7 mouse cellular contexts compared by ENCODE assay signal in the genomic region with DNA sequence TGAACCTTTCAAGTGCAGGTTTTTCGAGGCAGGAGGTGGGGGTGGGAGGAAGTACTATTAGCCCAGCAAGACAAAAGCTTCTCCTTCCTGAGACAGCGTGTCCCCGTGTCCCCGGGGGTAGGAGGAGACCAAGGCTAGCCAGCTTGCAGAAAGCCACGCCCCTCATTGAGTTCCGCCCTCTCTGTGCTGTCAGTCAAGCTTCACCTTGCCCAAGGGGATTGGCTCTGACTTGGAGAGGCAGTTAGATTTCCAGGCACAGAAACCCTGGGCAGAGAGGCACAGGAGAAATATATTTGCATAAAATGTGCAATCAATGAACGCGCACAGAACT. TPM values are rescaled to one million over a fixed set of nuclear protein-coding genes. Genes with fewer than 3 reads are reported as not detected.
DNase-seq lines count a peak whose midpoint lies in the region; ATAC-seq and TF ChIP-seq lines count a peak whose summit lies in the region.

No protein-coding gene starts in this region.

- H3K9ac ChIP-seq in hindbrain, embryonic 16.5 days (ENCODE audit: low read depth, low read length), result peak overlapping the region; percentile 33; the same call in 1 of the 2 replicates
- H3K9ac ChIP-seq in midbrain, embryonic 11.5 days (ENCODE audit: low read length), result peak overlapping the region; percentile 27; the same call in 1 of the 2 replicates

- H3K27ac ChIP-seq in gastrocnemius, adult 2 months, result peak overlapping the region; percentile 81
- no peak overlapping the region for H3K27ac ChIP-seq in hindbrain, embryonic 16.5 days (ENCODE audit: low read depth, low read length)
- peak overlapping the region; percentile 85 for H3K27ac ChIP-seq in limb, embryonic 10.5 days
- no peak overlapping the region for H3K27ac ChIP-seq in midbrain, embryonic 11.5 days (ENCODE audit: low read depth, low read length)

- peaks cover 5% of the 10 kb centered on the region for H3K4me1 ChIP-seq in hindbrain, embryonic 16.5 days (ENCODE audit: control insufficient read depth, insufficient read depth, low read depth, low read length)
- peaks cover 52% of the 10 kb centered on the region for H3K4me1 ChIP-seq in limb, embryonic 10.5 days
- H3K4me1 ChIP-seq in midbrain, embryonic 11.5 days (ENCODE audit: control insufficient read depth, insufficient read depth, low read length), result no peaks in the 10 kb centered on the region

- DNase-seq in ZHBTc4 (ENCODE audit: low read depth, low spot score), result peak; percentile 97
- DNase-seq in cerebellum, adult 8-10 months, result peak; percentile 20
- peak; percentile 78 for DNase-seq in gastrocnemius, adult 2 months
- peak; percentile 87 for DNase-seq in limb, embryonic 10.5 days (ENCODE audit: low spot score)
- DNase-seq in midbrain, embryonic 11.5 days (ENCODE audit: low spot score, missing footprints), result peak; percentile 96
- DNase-seq in spleen, adult 12 weeks (ENCODE audit: low spot score), result peak; percentile 22

- H3K27me3 ChIP-seq in hindbrain, embryonic 16.5 days (replicated peaks; ENCODE audit: control insufficient read depth, insufficient read depth, low read length), result no peaks in the 10 kb centered on the region; the same call in 1 of the 2 replicates
- 0 out of 2 replicates have a peak, but pooled peaks cover 6% of the 10 kb centered on the region for H3K27me3 ChIP-seq in limb, embryonic 10.5 days (ENCODE audit: low read depth, poor library complexity, severe bottlenecking)
- H3K27me3 ChIP-seq in midbrain, embryonic 11.5 days (ENCODE audit: control insufficient read depth, insufficient read depth, low read length), result no peaks in the 10 kb centered on the region

- WGBS in hindbrain, embryonic 16.5 days, result 0% methylated on average over 8 of the region's 8 CpGs
- WGBS in limb, embryonic 10.5 days, result 2% methylated on average over 8 of the region's 8 CpGs
- WGBS in midbrain, embryonic 11.5 days, result under 1% methylated on average over 8 of the region's 8 CpGs

- ATAC-seq in hindbrain, embryonic 16.5 days, result peak; percentile 94
- ATAC-seq in midbrain, embryonic 11.5 days (ENCODE audit: low FRiP score), result peak; percentile 97

- H3K4me3 ChIP-seq in gastrocnemius, adult 2 months, result peak overlapping the region; percentile 60
- H3K4me3 ChIP-seq in hindbrain, embryonic 16.5 days (ENCODE audit: low read length), result peak overlapping the region; percentile 42
- H3K4me3 ChIP-seq in limb, embryonic 10.5 days, result peak overlapping the region; percentile 57
- H3K4me3 ChIP-seq in midbrain, embryonic 11.5 days (ENCODE audit: low read depth, low read length), result peak overlapping the region; percentile 33

- no peak for TF ChIP-seq CTCF in gastrocnemius, adult 2 months (IDR thresholded peaks at IDR 0.05)

- no peaks in the 10 kb centered on the region for H3K36me3 ChIP-seq in hindbrain, embryonic 16.5 days (ENCODE audit: control insufficient read depth, insufficient read depth, low read length)
- no peaks in the 10 kb centered on the region for H3K36me3 ChIP-seq in limb, embryonic 10.5 days
- no peaks in the 10 kb centered on the region for H3K36me3 ChIP-seq in midbrain, embryonic 11.5 days (ENCODE audit: control insufficient read depth, insufficient read depth, low read length)

- intact Hi-C loops in gastrocnemius, adult 2 months (cut with DNase I), result no loop called here

- H3K4me2 ChIP-seq in hindbrain, embryonic 16.5 days (ENCODE audit: low read length), result peak overlapping the region; percentile 64
- peak overlapping the region; percentile 47 for H3K4me2 ChIP-seq in midbrain, embryonic 11.5 days

- H3K9me3 ChIP-seq in hindbrain, embryonic 16.5 days (ENCODE audit: control insufficient read depth, low read length), result no peaks in the 10 kb centered on the region
- H3K9me3 ChIP-seq in limb, embryonic 10.5 days (replicated peaks), result no peaks in the 10 kb centered on the region
- no peaks in the 10 kb centered on the region for H3K9me3 ChIP-seq in midbrain, embryonic 11.5 days (ENCODE audit: control insufficient read depth, low read length)

RNA-seq across cellular contexts. Expression of gene Lnx1, which starts 1.7 kb away (rescaled TPM):
- 1 to 10 TPM; 3.4 to 4.9 TPM for total RNA-seq in gastrocnemius, adult 2 months (2021)
- polyA plus RNA-seq in hindbrain, embryonic 16.5 days (2015; fragmentation: Nextera tagmentation; extraction: Ambion mirVana), result 15.9 and 20.9 TPM in 2 replicates
- polyA plus RNA-seq in limb, embryonic 10.5 days (2016; fragmentation: Nextera tagmentation; extraction: Ambion mirVana), result 1.8 and 2.0 TPM in 2 replicates
- polyA plus RNA-seq in midbrain, embryonic 11.5 days (2014; fragmentation: Nextera tagmentation; extraction: Ambion mirVana), result 0.51 and 0.74 TPM in 2 replicates

Comparison
In these comparisons a context has a peak if more than half of its experiments do, and no peak if none do; other contexts are left out.
1. DNase-seq: peak in every context shown above with its lines; median percentile 97 in ZHBTc4; 96 in midbrain, embryonic 11.5 days; 87 in limb, embryonic 10.5 days; 78 in gastrocnemius, adult 2 months; 22 in spleen, adult 12 weeks; 20 in cerebellum, adult 8-10 months.
2. H3K27ac ChIP-seq: peak in gastrocnemius, adult 2 months (single experiment) and limb, embryonic 10.5 days (single experiment); none in hindbrain, embryonic 16.5 days (single experiment) and midbrain, embryonic 11.5 days (single experiment).
3. Peak in every context shown above with its lines, with median percentiles within 50 percentile points of each other: H3K4me3 ChIP-seq.